Mouse (Mus musculus) hindbrain, embryonic 10.5 days (tissue): ENCODE data around the gene Fcgr4. TPM values are rescaled to one million over a fixed set of nuclear protein-coding genes. Genes with fewer than 3 reads are reported as not detected.
A peak's percentile ranks its signal among the peaks of the same experiment; 100 is the strongest.
"Not testable (repeated sequence)": the region's sequence is repeated elsewhere in the genome, so short reads cannot be mapped to it uniquely, and the experiment has no call there.

Experiments
- DNase-seq: peaks from one replicate; pipeline ENCODE4 v3.0.0-alpha.2; 2017; ENCODE audit warnings: low spot score
- H3K27ac ChIP-seq: fragments of 300-500 bp; sonication (generic); 2 replicates; pipeline ENCODE4 v1.5.1; 2016; ENCODE audit warnings: mild to moderate bottlenecking, moderate library complexity
- H3K27me3 ChIP-seq: fragments of 300-500 bp; sonication (generic); 2 replicates; pipeline ENCODE4 v1.6.1; 2016; ENCODE audit warnings: mild to moderate bottlenecking; ENCODE audit not compliant: poor library complexity, insufficient read depth, severe bottlenecking
- H3K36me3 ChIP-seq: fragments of 300-500 bp; sonication (generic); 2 replicates; pipeline ENCODE4 v1.6.1; 2016; ENCODE audit warnings: mild to moderate bottlenecking, moderate library complexity
- H3K4me1 ChIP-seq: fragments of 300-500 bp; sonication (generic); replicated peaks from 2 replicates; pipeline ENCODE4 v1.6.1; 2016; ENCODE audit warnings: mild to moderate bottlenecking
- H3K4me3 ChIP-seq: fragments of 300-500 bp; sonication (generic); 2 replicates; pipeline ENCODE4 v1.5.1; 2016; ENCODE audit warnings: mild to moderate bottlenecking, moderate library complexity
- H3K9me3 ChIP-seq: fragments of 300-500 bp; sonication (generic); 2 replicates; pipeline ENCODE4 v1.6.1; 2016; ENCODE audit warnings: mild to moderate bottlenecking, moderate library complexity
- WGBS: fragments of 180-500 bp; shearing (Covaris S2); methylation state at CpG from one replicate; pipeline ENCODE4 v1.1.7; 2016; 5-methylcytosine and 5-hydroxymethylcytosine counted together
- polyA plus RNA-seq: library from polyadenylated mRNA; unstranded; fragments of >200 nt; fragmentation: Nextera tagmentation; extraction: Ambion mirVana; gene quantifications from 2 replicates; pipeline ENCODE4 v1.2.1, GENCODE M21; 2016

Gene Fcgr4
- polyA plus RNA-seq, 1 experiment from 2014 or later = 0.64 TPM

DNA sequence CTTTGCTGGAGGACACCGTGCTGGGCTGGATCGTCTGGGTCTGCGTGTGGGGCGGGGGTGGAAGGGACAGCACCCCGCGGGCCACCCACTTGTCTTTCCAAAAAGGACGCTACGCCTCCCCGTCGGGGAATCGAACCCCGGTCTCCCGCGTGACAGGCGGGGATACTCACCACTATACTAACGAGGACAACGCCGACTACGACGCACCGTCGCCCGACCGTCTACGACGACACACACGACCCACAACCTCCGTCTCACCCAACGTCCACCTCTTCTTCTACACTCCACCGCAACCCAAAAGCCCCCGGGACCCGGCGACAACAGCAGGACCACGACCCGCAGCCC, 46.5 kb downstream of the Fcgr4 start:
- WGBS = under 1% methylated on average over 26 of the region's 35 CpGs
- DNase-seq, H3K27ac ChIP-seq, H3K9me3 ChIP-seq, H3K36me3 ChIP-seq: not testable (repeated sequence)
- peaks cover 49% of the 10 kb centered on the region for H3K27me3 ChIP-seq
- H3K4me3 ChIP-seq = peak overlapping the region; percentile 40
- peaks cover 12% of the 10 kb centered on the region for H3K4me1 ChIP-seq

DNA sequence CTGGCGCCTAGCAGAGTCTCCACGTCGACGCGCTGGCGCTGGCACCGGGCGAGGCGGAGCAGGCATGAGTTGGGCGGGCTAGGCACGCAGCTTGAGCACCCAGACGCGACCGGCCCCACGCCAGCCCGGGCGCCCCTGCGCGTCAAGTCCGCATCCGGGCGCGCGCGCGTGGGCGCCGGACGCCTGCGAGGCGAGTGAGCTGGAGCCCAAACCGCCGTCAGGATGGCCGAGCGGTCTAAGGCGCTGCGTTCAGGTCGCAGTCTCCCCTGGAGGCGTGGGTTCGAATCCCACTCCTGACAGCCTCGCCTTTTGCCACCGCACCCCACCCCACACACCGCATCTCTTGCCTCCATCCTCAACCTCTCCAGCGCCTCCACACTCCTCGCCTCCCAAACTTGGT, 47.0 kb downstream of the Fcgr4 start:
- DNase-seq, H3K36me3 ChIP-seq, H3K9me3 ChIP-seq, H3K27ac ChIP-seq: not testable (repeated sequence)
- peak overlapping the region; percentile 46 for H3K4me3 ChIP-seq
- WGBS = 5% methylated on average over 31 of the region's 45 CpGs
- peaks cover 51% of the 10 kb centered on the region for H3K27me3 ChIP-seq
- H3K4me1 ChIP-seq = peaks cover 12% of the 10 kb centered on the region

DNA sequence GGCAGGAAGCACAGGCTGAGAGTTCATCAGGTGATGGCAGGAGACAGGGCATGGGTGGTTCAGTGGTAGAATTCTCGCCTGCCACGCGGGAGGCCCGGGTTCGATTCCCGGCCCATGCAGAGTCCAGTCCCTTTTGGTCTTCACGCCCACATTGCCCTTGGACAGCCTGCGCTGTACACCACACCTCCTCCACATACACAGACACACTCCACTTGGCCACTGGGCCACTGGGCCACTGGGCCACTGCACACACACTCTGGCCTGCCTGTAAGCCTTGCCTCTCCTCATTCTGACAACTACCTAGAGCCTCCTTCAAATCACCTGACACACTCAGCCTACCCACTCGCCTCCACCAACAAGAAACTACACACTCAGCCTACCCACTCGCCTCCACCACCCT, 47.9 kb downstream of the Fcgr4 start:
- not testable (repeated sequence) for H3K4me3 ChIP-seq
- 32% methylated on average over 4 of the region's 10 CpGs for WGBS

DNA sequence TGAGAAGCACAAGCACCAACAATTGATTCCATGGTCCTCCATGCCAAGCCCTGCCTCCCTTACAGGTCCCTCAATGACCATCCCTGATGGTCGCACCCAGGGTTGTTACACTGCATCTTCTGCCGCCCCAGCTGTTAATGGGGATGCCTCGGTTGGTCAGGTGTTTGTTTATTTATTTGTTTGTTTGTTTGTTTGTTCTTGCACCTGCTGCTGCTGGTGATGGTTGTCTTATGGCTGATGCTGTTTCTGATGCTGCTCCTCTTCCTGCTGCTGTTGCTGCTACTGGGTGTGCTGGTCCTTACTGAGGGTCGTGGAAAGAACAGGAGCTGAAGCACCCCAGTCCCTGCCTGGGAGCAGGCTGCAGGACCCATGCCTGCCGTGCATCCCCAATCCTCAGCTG, 49.2 kb downstream of the Fcgr4 start:
- peaks cover 12% of the 10 kb centered on the region for H3K4me1 ChIP-seq
- H3K4me3 ChIP-seq, H3K27ac ChIP-seq, H3K9me3 ChIP-seq, H3K36me3 ChIP-seq, DNase-seq: not testable (repeated sequence)
- H3K27me3 ChIP-seq = peaks cover 55% of the 10 kb centered on the region
- 47% methylated on average over 5 of the region's 5 CpGs for WGBS

More for the DNA sequence above, 47.9 kb downstream of the Fcgr4 start:
- DNase-seq, H3K9me3 ChIP-seq, H3K27ac ChIP-seq, H3K36me3 ChIP-seq: not testable (repeated sequence)
- Histone ChIP-seq H3K4me1 (peaks cover 12% of the 10 kb centered on the region), H3K27me3 (peaks cover 58% of the 10 kb centered on the region)

DNA sequence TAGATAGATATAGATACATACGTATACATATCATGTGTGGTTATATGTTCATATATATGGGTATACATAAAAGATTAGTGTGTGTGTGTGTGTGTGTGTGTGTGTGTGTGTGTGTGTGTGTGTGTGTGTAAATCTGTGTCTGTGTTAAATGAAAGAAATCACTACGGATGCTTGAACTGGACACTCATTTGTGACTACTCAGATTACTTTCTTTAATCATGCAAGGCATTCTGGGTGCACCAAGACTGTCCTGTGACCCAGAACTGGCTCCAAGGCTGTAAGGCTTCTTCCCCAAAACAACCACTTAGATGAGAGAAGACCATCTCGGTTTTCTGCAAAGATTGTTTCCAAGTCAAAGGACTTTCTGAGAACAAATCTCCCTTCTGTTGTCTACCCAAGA, 50.8 kb downstream of the Fcgr4 start:
- H3K27ac ChIP-seq, H3K9me3 ChIP-seq, H3K4me3 ChIP-seq, H3K36me3 ChIP-seq, H3K4me1 ChIP-seq: not testable (repeated sequence)
- DNase-seq = peak; percentile 43
- WGBS = 68% methylated on average over 3 of the region's 3 CpGs
- peaks cover 51% of the 10 kb centered on the region for H3K27me3 ChIP-seq

DNA sequence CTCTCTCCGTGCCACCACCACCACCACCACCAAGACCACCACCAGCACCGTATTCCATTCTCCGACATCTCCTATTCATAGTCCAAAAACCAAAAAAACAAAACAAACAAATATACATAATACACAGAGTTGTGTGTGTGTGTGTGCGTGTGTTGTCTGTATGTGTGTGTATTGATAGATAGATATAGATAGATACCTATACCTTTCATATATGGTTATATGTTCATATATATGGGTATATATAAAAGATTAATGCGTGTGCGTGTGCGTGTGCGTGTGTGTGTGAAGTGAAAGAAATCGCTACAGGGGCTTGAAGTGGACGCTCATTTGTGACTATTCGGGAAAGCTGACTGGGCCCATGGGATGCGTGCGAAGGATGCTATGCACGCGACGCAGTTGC, 52.2 kb downstream of the Fcgr4 start:
- H3K27me3 ChIP-seq = peaks cover 44% of the 10 kb centered on the region
- DNase-seq = not testable (repeated sequence)

DNA sequence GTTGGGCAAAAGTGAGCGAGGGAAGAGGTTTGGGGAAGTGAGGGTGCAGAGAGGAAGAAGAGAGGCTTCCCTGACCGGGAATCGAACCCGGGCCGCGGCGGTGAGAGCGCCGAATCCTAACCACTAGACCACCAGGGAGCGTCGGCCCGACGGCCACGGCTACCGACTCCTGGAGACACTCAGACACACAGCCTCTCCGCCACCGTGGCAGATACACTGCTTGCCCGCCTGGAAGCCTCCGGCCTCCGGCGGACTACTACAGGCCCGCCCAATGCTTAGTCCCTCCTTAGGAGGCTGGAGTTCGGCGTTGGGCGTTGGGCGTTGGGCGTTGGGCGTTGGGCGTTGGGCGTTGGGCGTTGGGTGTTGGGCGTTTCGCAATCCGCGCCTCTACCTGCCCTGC, 53.0 kb downstream of the Fcgr4 start:
- not testable (repeated sequence) for H3K9me3 ChIP-seq, H3K27ac ChIP-seq, H3K4me3 ChIP-seq, H3K4me1 ChIP-seq, H3K36me3 ChIP-seq, DNase-seq
- WGBS = 0% methylated on average over 1 of the region's 35 CpGs
- peaks cover 40% of the 10 kb centered on the region for H3K27me3 ChIP-seq

More for the DNA sequence above, 52.2 kb downstream of the Fcgr4 start:
- 22% methylated on average over 16 of the region's 16 CpGs for WGBS
- not testable (repeated sequence) for H3K9me3 ChIP-seq, H3K4me1 ChIP-seq, H3K27ac ChIP-seq, H3K36me3 ChIP-seq
- H3K4me3 ChIP-seq = 0 out of 2 replicates have a peak overlapping the region, but pooled peaks have one; percentile 12

DNA sequence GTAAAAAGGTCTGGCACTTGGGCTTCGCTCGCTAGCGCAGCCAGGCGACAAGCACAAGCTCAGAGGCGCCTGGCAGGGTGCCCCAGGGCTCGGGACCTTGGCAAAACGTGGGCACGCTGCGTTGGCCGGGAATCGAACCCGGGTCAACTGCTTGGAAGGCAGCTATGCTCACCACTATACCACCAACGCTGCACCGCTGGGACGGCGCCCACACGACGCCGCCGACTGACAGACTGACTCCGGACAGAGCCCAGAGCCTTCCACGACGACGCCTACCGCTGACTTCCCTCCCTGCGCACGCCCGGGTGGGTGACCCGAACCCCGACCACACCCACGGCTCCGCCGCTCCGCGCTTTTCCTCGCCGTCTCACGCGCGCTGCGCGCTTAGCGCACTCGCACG, 53.5 kb downstream of the Fcgr4 start:
- H3K27ac ChIP-seq, H3K36me3 ChIP-seq, DNase-seq, H3K4me1 ChIP-seq, H3K4me3 ChIP-seq, H3K9me3 ChIP-seq: not testable (repeated sequence)
- peaks cover 43% of the 10 kb centered on the region for H3K27me3 ChIP-seq
- no CpG with 5 or more reads among the region's 45 CpGs for WGBS

DNA sequence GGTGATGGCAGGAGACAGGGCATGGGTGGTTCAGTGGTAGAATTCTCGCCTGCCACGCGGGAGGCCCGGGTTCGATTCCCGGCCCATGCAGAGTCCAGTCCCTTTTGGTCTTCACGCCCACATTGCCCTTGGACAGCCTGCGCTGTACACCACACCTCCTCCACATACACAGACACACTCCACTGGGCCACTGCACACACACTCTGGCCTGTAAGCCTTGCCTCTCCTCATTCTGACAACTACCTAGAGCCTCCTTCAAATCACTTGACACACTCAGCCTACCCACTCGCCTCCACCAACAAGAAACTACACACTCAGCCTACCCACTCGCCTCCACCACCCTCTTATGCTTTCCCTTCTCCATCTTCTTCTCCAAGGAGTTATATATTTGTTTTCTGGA, 55.6 kb downstream of the Fcgr4 start:
- 18% methylated on average over 8 of the region's 10 CpGs for WGBS
- H3K4me3 ChIP-seq, H3K36me3 ChIP-seq, H3K27ac ChIP-seq, H3K4me1 ChIP-seq, H3K9me3 ChIP-seq: not testable (repeated sequence)
- peaks cover 53% of the 10 kb centered on the region for H3K27me3 ChIP-seq
- peak; percentile 60 for DNase-seq

DNA sequence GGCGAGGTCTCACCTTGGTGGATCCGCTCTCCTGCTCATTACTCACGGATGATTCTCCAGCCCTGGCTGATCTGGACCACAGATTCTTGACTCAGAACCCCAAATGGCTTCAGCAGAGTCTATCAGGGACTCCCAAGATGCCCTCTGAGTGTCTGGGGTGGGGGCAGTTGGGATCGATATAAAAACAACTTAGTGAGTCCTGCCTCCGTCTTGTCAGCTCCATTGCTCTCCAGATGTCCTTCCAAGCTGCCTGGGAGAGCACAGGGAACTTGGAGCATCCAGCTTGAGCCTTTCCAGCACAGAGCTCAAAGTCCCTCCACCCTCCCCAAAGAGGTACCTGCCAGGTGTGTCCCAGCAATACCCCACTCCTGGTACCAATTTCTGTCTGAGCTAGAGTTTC, 57.5 kb downstream of the Fcgr4 start:
- H3K4me3 ChIP-seq, H3K9me3 ChIP-seq, H3K36me3 ChIP-seq, H3K27ac ChIP-seq, H3K4me1 ChIP-seq, DNase-seq: not testable (repeated sequence)
- 68% methylated on average over 5 of the region's 5 CpGs for WGBS
- H3K27me3 ChIP-seq = peaks cover 39% of the 10 kb centered on the region

DNA sequence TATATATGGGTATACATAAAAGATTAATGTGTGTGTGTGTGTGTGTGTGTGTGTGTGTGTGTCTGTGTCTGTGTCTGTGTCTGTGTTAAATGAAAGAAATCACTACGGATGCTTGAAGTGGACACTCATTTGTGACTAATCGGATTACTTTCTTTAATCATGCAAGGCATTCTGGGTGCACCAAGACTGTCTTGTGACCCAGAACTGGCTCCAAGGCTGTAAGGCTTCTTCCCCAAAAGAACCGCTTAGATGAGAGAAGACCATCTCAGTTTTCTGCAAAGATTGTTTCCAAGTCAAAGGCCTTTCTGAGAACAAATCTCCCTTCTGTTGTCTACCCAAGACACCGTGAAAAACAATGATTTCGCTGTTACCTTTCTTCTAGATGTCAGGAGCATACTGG, 58.5 kb downstream of the Fcgr4 start:
- H3K36me3 ChIP-seq, H3K4me1 ChIP-seq, H3K27ac ChIP-seq, DNase-seq, H3K4me3 ChIP-seq, H3K9me3 ChIP-seq: not testable (repeated sequence)
- 40% methylated on average over 5 of the region's 5 CpGs for whole genome bisulfite sequencing
- peaks cover 44% of the 10 kb centered on the region for H3K27me3 ChIP-seq

DNA sequence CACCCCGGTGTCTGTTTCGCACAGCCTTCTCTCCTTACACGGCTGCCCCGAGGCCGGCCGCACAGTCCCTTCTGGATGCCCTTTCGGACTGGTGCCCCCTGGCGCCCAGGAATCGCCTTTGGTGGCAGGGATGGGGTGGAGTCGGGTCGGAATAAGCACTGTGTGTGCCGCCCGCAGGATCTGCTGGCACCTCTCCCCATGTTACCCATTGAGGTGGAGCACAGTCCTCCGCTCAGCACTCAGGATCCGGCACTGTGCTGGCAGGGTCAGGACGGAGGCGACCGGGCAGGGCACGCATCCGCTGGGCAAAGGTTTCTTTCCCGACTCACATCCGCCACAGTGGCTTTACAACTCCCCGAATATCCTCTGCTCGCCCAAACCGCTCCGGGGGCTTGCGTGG, 59.2 kb downstream of the Fcgr4 start:
- H3K36me3 ChIP-seq, H3K27ac ChIP-seq, H3K9me3 ChIP-seq, DNase-seq, H3K4me1 ChIP-seq: not testable (repeated sequence)
- H3K4me3 ChIP-seq = peak overlapping the region; percentile 37
- peaks cover 47% of the 10 kb centered on the region for H3K27me3 ChIP-seq
- 5% methylated on average over 21 of the region's 27 CpGs for WGBS

DNA sequence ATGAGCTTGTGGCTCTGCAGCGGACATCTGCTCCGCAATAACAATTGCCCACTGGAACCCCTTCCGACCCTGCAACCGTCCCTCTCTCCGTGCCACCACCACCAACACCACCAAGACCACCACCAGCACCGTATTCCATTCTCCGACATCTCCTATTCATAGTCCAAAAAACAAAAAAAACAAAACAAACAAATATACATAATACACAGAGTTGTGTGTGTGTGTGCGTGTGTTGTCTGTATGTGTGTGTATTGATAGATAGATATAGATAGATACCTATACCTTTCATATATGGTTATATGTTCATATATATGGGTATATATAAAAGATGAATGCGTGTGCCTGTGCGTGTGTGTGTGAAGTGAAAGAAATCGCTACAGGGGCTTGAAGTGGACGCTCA, 59.7 kb downstream of the Fcgr4 start:
- DNase-seq = peak; percentile 11
- H3K36me3 ChIP-seq, H3K27ac ChIP-seq, H3K4me1 ChIP-seq, H3K9me3 ChIP-seq: not testable (repeated sequence)
- 25% methylated on average over 12 of the region's 12 CpGs for WGBS
- peaks cover 47% of the 10 kb centered on the region for H3K27me3 ChIP-seq
- peak overlapping the region; percentile 9; the same call in 1 of the 2 replicates for H3K4me3 ChIP-seq

DNA sequence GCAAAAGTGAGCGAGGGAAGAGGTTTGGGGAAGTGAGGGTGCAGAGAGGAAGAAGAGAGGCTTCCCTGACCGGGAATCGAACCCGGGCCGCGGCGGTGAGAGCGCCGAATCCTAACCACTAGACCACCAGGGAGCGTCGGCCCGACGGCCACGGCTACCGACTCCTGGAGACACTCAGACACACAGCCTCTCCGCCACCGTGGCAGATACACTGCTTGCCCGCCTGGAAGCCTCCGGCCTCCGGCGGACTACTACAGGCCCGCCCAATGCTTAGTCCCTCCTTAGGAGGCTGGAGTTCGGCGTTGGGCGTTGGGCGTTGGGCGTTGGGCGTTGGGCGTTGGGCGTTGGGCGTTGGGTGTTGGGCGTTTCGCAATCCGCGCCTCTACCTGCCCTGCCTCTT, 60.6 kb downstream of the Fcgr4 start:
- 0% methylated on average over 1 of the region's 35 CpGs for WGBS
- DNase-seq, H3K4me3 ChIP-seq: not testable (repeated sequence)

More for the DNA sequence above, 60.6 kb downstream of the Fcgr4 start:
- not testable (repeated sequence) for H3K27ac ChIP-seq, H3K36me3 ChIP-seq, H3K9me3 ChIP-seq, H3K4me1 ChIP-seq
- H3K27me3 ChIP-seq = peaks cover 39% of the 10 kb centered on the region
